Mouse (Mus musculus) megakaryocyte, adult 5-6 weeks (primary cell): ENCODE measurements at regions not wholly inside any gene's neighbourhood (a gene's known extent, or its start where the extent isn't known, plus 50 kb on each side); places are given as distances from the start of the nearest gene placed in this dataset.
"Not testable (repeated sequence)": the region's sequence is repeated elsewhere in the genome, so short reads cannot be mapped to it uniquely, and the experiment has no call there.

Source experiments
- ATAC-seq: 2 replicates; pipeline ENCODE4 v1.8.0; 2016; ENCODE audit warnings: mild to moderate bottlenecking, inconsistent platforms; ENCODE audit not compliant: poor library complexity, severe bottlenecking

- no peak for ATAC-seq
Measured at GRCm38 (mm10) chr3:153144217-153144616, 162.2 kb upstream of the St6galnac5 start.

- no peak for ATAC-seq
Measured at GRCm38 (mm10) chr3:153140985-153141384, 158.9 kb upstream of the St6galnac5 start.

GRCm38 (mm10) chr3:153125335-153125734 is 143.3 kb upstream of the St6galnac5 start:
- ATAC-seq, result no peak

GRCm38 (mm10) chr3:153121934-153122333 is 139.9 kb upstream of the St6galnac5 start:
- no peak for ATAC-seq

DNA sequence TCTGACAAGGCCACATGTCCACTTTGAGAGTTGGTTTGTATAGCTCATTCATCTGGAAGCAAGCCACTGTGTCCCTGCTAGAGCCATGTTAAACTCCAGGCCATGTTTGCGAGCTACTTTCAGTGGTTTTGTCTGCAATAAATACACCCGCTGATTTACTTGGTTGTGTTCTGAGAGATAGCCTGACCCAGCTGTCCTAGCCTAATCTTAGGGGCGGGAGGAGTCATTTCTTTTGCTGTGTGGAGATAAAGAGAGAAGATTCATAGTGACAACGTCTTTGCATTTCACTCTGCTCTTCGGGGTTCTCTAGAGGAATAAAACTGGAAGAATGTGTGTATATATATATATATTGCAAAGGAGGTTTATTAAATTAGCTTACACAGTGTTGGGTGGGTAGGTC is 137.1 kb upstream of the St6galnac5 start:
- ATAC-seq, result no peak

DNA sequence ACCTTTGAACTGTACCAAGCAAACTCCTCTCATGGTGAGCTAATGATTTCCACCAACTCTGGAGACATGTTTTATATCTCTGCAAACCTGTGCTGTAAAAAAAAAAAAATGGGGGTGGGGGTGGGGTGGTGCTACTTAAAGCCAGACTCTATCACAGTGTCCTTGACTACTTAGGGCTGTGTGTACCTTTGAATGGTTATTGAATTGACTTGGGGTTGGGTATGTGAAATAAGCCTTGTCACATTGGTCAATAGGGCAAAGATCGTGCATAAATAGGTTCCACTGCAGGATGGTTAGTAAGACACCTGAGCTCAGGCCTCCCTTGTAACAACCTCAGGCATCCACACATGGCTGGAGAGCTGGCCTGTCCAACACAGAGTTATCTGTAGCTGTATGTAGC is 136.6 kb upstream of the St6galnac5 start:
- ATAC-seq, result no peak

DNA sequence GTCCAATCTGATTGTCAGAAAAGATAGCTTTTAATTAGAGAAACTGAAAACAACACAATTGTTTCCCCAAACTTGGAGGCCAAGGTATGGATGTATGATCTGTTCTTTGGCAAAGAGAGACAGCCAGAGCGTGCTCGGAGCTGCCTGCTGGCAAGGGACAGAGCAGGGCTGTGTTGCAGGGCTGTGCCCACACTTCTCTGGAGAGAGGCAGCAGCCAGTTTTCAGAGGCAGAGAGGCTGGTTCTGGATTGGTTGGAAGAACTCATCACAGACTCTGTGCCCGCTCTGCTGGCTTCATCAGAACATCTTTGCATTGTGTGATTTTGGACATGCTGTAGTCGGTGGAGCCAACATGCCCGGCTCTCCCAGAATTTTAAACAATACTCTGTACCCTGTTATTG is 123.5 kb upstream of the St6galnac5 start:
- ATAC-seq, result no peak

GRCm38 (mm10) chr3:153090572-153090971 is 108.5 kb upstream of the St6galnac5 start:
- ATAC-seq, result not testable (repeated sequence)

DNA sequence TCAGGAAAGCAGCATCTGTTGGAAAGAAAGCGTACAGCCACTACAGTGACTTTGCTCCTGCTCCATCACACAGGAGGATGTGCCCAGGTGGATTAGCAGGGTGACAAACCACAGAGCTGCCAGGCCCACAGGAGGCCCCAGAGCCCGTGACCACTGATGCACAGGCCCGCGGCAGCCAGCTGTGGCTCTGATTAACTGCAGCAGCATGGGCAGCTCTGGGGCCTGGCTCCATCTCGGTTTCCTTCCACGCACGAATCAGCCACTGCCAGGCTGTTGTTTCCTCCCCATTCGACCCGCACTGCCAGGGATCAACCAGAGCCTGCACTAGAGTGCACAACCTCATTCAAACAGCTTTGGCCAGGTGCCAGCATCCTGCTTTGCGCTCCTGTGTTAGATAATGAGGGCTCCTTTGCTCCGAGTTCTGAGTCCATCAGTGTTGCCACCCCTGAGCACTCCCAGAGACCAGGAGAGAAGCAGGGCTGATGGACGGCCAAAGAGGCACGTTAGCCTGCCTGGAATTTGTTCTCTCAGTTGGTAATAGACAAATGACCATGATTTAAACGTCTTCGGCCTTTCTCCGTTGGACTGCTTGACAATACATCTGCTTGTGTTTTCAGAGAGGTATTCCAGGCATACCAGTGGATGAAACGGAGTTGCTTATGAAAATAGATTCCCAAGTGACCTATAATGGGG is 103.2 kb upstream of the St6galnac5 start:
- peak; percentile 24; the same call in 1 of the 2 replicates for ATAC-seq

DNA sequence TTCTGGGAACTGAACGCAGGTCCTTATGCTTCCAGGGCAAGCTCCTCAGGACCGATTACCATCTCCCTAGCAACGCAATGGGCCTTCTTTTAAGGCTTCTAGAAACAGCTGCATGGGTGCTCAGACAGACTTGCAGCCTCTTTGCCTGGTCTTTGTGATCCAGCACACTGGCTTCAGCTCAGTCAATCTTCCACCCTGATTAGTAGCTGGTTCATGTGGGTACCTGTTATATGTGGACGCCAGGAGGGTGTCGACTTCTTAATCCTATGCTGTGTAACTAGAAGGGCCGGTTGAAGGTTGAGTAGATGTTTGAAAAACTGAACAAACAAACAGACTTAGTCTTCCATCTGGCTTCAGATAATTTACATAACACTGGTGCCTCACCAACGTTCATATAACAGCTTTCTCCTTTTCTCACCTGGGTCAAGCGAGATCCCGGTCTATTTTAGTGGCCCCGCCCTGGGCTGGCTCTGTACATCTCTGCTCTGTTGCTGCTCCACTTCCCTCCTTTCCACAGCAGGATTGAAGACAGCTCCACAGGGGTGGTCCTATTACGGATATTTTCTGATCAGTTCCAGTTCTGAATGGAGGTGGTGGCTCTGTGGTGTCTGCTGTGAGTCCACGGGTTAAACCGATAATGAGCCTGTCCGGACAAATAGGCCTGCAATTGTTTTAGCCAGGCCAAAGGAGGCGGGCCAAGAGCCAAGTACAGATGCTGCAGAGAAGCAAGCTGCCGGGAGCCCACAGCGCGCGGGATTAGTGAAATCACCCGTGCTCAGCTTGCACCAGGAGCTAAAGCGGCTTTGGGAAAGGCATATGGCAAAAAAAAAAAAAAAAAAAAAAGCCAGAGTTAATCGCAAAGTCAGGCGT is 102.4 kb upstream of the St6galnac5 start:
- ATAC-seq, result no peak

DNA sequence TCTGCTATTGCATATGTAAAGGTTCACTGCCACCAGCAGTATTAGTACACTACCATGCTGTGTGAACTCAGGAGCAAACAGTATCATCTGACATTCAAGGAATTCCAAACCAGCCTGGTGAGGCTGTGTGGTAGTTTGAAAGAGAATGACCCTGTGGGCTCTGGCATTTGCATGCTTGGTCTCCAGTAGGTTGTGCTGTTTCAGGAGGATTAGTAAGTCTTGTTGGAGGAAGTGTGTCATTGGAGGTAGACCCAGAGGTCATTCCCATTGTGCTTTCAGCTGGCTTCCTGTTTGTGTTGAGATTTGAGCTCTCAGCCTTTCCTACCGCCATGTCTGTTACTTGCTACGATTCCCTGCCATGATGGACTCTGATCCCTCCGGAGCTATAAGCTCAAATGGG is 98.3 kb upstream of the St6galnac5 start:
- no peak for ATAC-seq

DNA sequence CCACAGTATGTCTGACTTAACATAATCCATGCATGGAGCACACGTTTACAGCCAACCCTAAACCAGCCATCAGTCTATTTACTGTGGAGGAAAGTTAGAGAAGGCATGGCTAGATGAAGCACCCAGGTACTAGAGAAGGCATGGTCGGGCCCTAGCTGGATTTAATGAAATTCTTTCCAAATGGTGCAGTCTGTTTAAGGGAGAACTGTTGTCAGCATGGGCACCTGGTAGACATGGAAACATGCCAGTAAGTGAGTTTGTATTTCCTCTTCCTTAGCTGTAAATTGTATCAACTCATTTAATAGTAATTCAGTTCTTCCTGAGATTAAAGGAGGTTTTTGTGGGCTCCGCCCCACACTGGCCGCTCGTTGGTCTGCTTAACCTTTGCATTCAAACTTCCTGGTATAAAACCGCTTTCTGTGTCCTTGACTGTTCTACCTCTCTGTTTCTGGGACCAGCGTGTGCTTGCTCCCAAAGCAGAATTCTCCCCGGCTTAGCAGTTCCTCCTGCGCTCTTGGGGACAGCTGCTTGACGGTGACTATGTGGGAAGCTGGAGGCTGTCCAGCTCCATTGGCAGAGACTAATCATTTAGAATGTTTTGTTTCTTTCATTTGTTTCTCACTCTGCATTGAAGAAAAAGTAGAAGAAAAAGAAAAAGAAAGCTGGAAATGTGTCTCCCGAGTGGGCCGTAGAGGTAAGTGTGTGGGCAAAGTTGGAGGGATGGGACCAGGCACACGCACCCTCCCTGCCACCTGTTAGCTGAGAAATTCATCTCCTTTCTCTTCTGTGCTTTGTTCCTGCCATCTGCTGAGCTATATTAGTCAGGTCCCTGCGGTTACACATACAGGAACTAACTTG is 96.0 kb upstream of the St6galnac5 start:
- 0 out of 2 replicates have a peak, but pooled peaks have one; percentile 30 for ATAC-seq

DNA sequence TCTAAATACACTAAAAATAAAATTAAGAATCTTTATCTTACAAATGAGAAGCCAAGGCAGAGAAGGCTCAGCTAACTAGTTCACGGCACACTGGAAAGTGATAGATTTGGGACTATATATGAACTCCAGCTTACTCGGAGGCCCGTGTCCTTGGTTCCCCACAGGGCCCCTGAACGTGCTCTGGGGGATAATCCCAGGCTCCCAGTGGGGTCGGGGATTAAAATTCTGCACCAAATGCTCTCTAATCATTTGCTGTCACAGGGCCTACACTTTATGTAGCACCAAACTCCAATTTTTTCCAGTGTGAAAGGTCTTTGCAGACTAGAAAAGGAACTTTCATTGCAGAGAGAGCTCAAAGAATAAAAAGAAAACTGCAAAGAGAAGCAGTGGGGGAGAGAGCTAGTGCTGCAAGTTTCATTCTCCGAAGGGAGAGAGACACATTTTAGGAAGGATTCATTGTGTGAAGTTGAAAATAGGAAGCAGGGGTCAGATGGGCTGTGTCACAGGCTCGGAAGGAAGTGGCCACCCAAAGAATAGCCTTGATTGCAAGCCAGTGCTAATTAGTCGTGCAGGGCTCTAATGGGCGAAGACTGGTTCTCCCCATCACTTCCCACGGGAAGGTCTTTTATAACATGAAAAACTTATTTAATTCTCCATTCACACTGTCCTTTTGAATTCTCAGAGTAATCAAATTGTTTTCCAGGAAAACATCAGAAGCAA is 90.3 kb upstream of the St6galnac5 start:
- ATAC-seq, result no peak

DNA sequence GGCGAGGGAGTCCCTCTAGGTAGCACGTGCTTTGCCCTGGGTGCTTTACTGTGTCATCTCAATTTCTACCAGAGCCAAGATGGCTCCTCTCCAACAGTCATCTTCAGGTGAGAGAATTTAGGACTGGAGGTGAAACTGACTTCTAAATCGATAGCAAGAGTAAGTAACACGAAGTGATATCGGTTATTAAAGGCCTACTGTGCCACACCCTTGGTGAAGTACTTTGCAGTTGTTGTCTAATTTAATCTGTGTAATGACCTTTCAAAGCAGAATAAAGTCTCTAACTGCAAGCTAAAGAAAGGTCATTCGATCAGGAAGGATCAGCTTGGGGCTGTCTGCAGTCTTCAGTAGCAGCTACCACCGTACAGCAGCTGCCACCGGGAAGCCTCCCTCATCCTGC is 89.5 kb upstream of the St6galnac5 start:
- ATAC-seq, result no peak

DNA sequence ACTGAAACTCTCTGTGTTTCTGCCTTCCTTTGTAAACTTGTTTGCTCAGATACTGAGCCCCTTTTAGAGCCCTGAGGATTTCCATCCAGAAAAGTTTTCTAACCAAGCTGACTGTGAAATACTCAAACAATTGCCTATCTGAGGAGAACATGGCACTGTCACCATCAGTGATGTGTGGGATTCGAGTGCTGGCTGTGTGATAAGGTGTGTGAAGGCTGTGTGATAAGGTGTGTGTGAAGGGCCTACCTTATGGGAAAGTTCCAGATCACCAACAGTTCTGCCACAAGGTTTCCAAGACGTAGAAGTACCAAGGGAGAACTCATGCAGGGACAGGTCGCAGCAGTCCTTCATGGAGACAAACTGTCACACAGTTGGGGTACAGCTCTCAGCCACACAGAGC is 89.1 kb upstream of the St6galnac5 start:
- no peak for ATAC-seq

DNA sequence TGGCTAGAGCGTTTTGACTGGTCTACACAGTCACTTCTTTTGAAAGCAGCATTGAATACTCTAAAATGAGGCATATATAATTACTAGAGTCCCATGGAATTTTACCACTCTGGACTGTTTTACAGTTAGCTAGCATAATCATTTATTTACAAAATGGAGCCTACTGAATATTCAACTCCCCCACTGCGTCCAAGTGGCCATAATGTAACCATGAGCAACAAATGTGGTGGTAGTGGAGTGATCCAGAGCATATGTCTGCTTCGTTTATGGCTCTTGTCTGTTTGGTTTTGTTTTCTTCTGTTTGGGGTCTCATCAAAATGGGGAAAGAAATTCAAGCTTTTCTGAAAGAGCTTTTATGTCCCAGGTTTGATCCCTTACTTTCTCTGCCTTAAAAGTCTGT is 83.8 kb upstream of the St6galnac5 start:
- ATAC-seq, result no peak

DNA sequence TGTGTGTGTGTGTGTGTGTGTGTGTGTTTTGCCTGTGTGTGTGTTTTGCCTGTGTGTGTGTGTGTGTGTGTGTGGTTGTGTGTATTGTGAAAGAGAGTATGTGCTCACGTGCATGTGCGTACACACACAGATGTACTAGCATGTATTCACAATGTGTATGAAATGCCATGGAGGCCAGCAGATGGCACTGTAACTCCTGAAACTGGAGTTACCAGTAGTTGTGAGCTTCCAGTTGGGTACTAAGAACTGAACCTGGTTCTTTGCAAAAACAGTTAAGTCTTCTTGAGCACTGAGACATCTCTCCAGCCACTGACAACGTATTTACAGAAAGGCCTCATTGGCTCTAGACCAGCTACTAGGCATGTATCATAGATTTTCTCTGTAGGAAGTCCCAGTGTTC is 71.1 kb upstream of the St6galnac5 start:
- ATAC-seq, result no peak

DNA sequence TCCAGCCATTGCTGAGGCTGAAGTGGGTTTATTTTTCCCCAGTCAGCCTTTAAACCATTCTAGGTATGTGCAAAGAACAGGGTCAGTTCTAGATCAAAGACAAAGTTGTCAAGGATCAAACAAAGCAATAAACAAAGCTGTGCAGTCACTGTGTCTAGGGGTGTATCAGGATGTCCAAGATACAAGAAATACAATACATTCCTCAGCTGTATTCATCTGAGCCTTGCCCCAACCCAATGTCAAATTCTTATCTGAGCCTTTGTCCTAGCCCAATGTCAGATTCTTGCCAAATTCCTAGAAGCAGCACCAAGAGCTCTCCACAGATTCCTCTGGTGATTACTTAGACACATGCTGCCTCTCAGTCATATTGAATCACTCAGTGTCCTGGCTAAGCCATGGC is 69.5 kb upstream of the St6galnac5 start:
- ATAC-seq, result no peak

GRCm38 (mm10) chr3:153045328-153045727 is 63.3 kb upstream of the St6galnac5 start:
- no peak for ATAC-seq

DNA sequence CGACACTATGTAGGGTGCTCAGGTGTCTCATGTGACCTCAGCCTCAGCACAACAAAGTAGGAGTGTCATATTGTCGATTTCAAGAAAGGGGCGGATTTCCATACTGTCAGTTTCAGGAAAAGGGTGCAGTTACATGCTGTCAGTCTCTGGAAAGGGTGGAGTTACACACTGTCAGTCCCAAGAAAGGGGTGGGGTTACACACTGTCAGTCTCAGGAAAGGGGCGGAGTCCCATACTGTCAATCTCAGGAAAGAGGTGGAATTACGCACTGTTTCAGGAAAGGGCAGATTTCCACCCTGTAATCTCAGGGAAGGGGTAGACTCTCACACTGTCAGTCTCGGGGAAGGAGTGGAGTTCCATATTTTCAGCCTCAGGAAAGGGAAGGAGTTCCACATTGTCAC is 51.9 kb upstream of the St6galnac5 start:
- no peak for ATAC-seq
